Mouse (Mus musculus) cerebellum, adult 2 months (tissue): ENCODE data around the gene Efnb1.

Experiments used
- CTCF ChIP-seq: fragments of 200-500 bp; IDR thresholded peaks from 2 replicates; pipeline ENCODE4 v1.5.1; 2011; ENCODE audit warnings: low read depth, mild to moderate bottlenecking, control low read depth, low read length, moderate library complexity, borderline replicate concordance; ENCODE audit not compliant: insufficient read depth
- POLR2A ChIP-seq: fragments of 200-500 bp; IDR thresholded peaks from 2 replicates; pipeline ENCODE4 v1.6.1; 2011; ENCODE audit warnings: low read length, control low read depth, borderline replicate concordance; ENCODE audit not compliant: insufficient read depth

DNA sequence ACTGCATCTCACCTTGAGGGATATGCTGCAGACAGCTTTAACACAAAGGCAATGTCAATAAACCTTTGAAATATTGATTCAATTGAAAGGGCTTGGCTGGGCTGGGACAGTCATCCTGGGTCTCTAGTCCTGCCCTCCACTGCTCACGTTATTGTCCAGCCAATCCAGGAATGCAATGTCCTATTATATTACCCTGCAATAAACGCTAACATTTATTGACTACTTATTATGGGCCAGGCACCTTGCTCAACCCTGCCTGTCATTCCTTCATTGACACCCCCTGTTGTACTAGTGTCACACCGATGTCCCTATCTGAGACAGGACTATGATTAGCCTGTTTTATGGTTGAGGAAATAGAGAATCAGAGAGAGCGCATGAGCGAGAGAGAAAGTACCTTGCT is 18.4 kb downstream of the Efnb1 start:
- no peak for TF ChIP-seq POLR2A
- no peak for TF ChIP-seq CTCF
